Mouse (Mus musculus) G1E (cell line): Measurements from ENCODE around the gene Dpp7. TPM values are rescaled to one million over a fixed set of nuclear protein-coding genes. Genes with fewer than 3 reads are reported as not detected.

Experiments
- ATAC-seq: 2 replicates; pipeline ENCODE4 v1.8.0; 2016; ENCODE audit warnings: mild to moderate bottlenecking; ENCODE audit not compliant: insufficient number of reproducible peaks, poor library complexity, low FRiP score, severe bottlenecking; ENCODE audit errors: extremely low read depth
- DNase-seq: peaks from one replicate; pipeline ENCODE4 v3.0.0; 2012; ENCODE audit warnings: low spot score
- H3K27me3 ChIP-seq: 2 replicates; pipeline ENCODE4 v1.6.1; 2012; ENCODE audit warnings: mild to moderate bottlenecking, low read length, inconsistent platforms; ENCODE audit not compliant: insufficient read depth
- H3K36me3 ChIP-seq: replicated peaks from 2 replicates; pipeline ENCODE3; 2012; ENCODE audit warnings: mild to moderate bottlenecking, inconsistent platforms
- H3K4me1 ChIP-seq: 2 replicates; pipeline ENCODE4 v1.6.1; 2012; ENCODE audit warnings: low read depth, low read length, inconsistent platforms, mixed read lengths; ENCODE audit not compliant: insufficient read depth
- H3K4me3 ChIP-seq: 2 replicates; pipeline ENCODE4 v1.5.1; 2012; ENCODE audit warnings: low read depth, mild to moderate bottlenecking, inconsistent platforms, low read length, moderate library complexity, mixed read lengths
- H3K9me3 ChIP-seq: replicated peaks from 2 replicates; pipeline ENCODE4 v1.6.1; 2012; ENCODE audit warnings: inconsistent platforms
- CTCF ChIP-seq: IDR thresholded peaks from 2 replicates; pipeline ENCODE4 v1.5.1; 2012; ENCODE audit warnings: low read depth, low read length, inconsistent platforms, mixed read lengths
- GATA1 ChIP-seq: IDR thresholded peaks from 2 replicates; pipeline ENCODE4 v1.6.1; 2012; ENCODE audit warnings: borderline replicate concordance, low read length, inconsistent platforms, mixed read lengths
- GATA2 ChIP-seq: IDR thresholded peaks from 2 replicates; pipeline ENCODE4 v1.6.1; 2012; ENCODE audit warnings: low read depth, low read length, inconsistent platforms, borderline replicate concordance
- POLR2AphosphoS5 ChIP-seq: IDR thresholded peaks from 2 replicates; pipeline ENCODE4 v1.6.1; 2012; ENCODE audit warnings: low read depth, low read length, inconsistent platforms; ENCODE audit not compliant: insufficient replicate concordance
- TAL1 ChIP-seq: conservative IDR thresholded peaks from 2 replicates; pipeline ENCODE4 v1.6.1; 2012; ENCODE audit warnings: low read depth, low read length, inconsistent platforms, mixed read lengths
- polyA plus RNA-seq: library from polyadenylated mRNA; stranded (reverse); fragments of >175 nt; gene quantifications from 2 replicates; pipeline ENCODE4 v1.2.3, GENCODE M21; 2012
- total RNA-seq, 2 experiments: library from RNA; stranded (forward) in 1 of 2; stranded (reverse) in 1 of 2; fragments of 200-1000 nt in 1 of 2; fragments of >200 nt in 1 of 2; fragmentation: Nextera tagmentation in 1 of 2; gene quantifications; 2 replicates each; pipeline ENCODE4 v1.2.3; 2014 to 2017

Gene Dpp7
- total and polyA plus RNA-seq, 3 experiments = 7.7 to 71.4 (median 8.6) TPM

- DNase-seq (no peak), ATAC-seq (no peak)
- Histone ChIP-seq H3K27me3 (peaks cover 78% of the 10 kb centered on the region), H3K4me1 (peaks cover 6% of the 10 kb centered on the region), H3K36me3 (no peaks in the 10 kb centered on the region), H3K4me3 (no peak within 1 kb of the TSS), H3K9me3 (no peaks in the 10 kb centered on the region)
- no peak for TF ChIP-seq CTCF
- TF ChIP-seq POLR2AphosphoS5 = no peak
- TF ChIP-seq GATA1 = no peak
- no peak for TF ChIP-seq GATA2
- TF ChIP-seq TAL1 = no peak
Measured at GRCm38 (mm10) chr2:25399051-25399450, 42.9 kb upstream of the Dpp7 start, which contains the start of gene Npdc1. Gene Npdc1 (plus strand): TSS chr2:25399351.

- no peak for ATAC-seq
- Histone ChIP-seq H3K27me3 (peaks cover 70% of the 10 kb centered on the region), H3K4me3 (no peak overlapping the region), H3K4me1 (peaks cover 6% of the 10 kb centered on the region), H3K36me3 (no peaks in the 10 kb centered on the region), H3K9me3 (no peaks in the 10 kb centered on the region)
- TF ChIP-seq GATA2 (no peak), GATA1 (no peak), TAL1 (no peak), POLR2AphosphoS5 (no peak), CTCF (no peak)
- DNase-seq = no peak
Measured at GRCm38 (mm10) chr2:25398065-25398464, 41.9 kb upstream of the Dpp7 start.

- H3K4me1 ChIP-seq = no peaks in the 10 kb centered on the region; the same call in 1 of the 2 replicates
- H3K9me3 ChIP-seq = no peaks in the 10 kb centered on the region
- no peaks in the 10 kb centered on the region for H3K36me3 ChIP-seq
- TF ChIP-seq GATA2 = no peak
- no peak for TF ChIP-seq POLR2AphosphoS5
- no peak for TF ChIP-seq GATA1
- no peak for TF ChIP-seq CTCF
- TF ChIP-seq TAL1 = no peak
- peaks cover 65% of the 10 kb centered on the region for H3K27me3 ChIP-seq
- no peak overlapping the region for H3K4me3 ChIP-seq
- DNase-seq (no peak), ATAC-seq (no peak)
Measured at GRCm38 (mm10) chr2:25397010-25397409, 40.9 kb upstream of the Dpp7 start.

- ATAC-seq = no peak
- no peak overlapping the region for H3K4me3 ChIP-seq
Measured at GRCm38 (mm10) chr2:25396597-25396983, 40.4 kb upstream of the Dpp7 start.

GRCm38 (mm10) chr2:25395721-25396596 lies 39.8 kb upstream of the Dpp7 start, which contains the start of gene Entpd2:
Gene Entpd2 (plus strand): TSS chr2:25395874.
- Histone ChIP-seq H3K9me3 (no peaks in the 10 kb centered on the region), H3K27me3 (peaks cover 65% of the 10 kb centered on the region), H3K4me1 (no peaks in the 10 kb centered on the region; the same call in 1 of the 2 replicates), H3K36me3 (no peaks in the 10 kb centered on the region), H3K4me3 (no peak within 1 kb of the TSS)
- TF ChIP-seq GATA1 = no peak
- no peak for TF ChIP-seq CTCF
- no peak for TF ChIP-seq TAL1
- no peak for TF ChIP-seq POLR2AphosphoS5
- TF ChIP-seq GATA2 = no peak
- ATAC-seq (no peak), DNase-seq (no peak)

More at GRCm38 (mm10) chr2:25396597-25396983, 40.4 kb upstream of the Dpp7 start:
- DNase-seq = no peak
- no peaks in the 10 kb centered on the region; the same call in 1 of the 2 replicates for H3K4me1 ChIP-seq
- no peaks in the 10 kb centered on the region for H3K9me3 ChIP-seq
- H3K36me3 ChIP-seq = no peaks in the 10 kb centered on the region
- no peak for TF ChIP-seq TAL1
- TF ChIP-seq CTCF = no peak
- no peak for TF ChIP-seq GATA1
- TF ChIP-seq GATA2 = no peak
- peaks cover 65% of the 10 kb centered on the region for H3K27me3 ChIP-seq

GRCm38 (mm10) chr2:25394281-25395221 lies 38.4 kb upstream of the Dpp7 start:
- Histone ChIP-seq H3K9me3 (no peaks in the 10 kb centered on the region), H3K27me3 (peaks cover 58% of the 10 kb centered on the region), H3K4me1 (no peaks in the 10 kb centered on the region; the same call in 1 of the 2 replicates), H3K4me3 (no peak overlapping the region), H3K36me3 (no peaks in the 10 kb centered on the region)
- DNase-seq (no peak), ATAC-seq (no peak)
- TF ChIP-seq CTCF = no peak
- no peak for TF ChIP-seq GATA2
- TF ChIP-seq GATA1 = no peak
- no peak for TF ChIP-seq TAL1
- TF ChIP-seq POLR2AphosphoS5 = no peak
